Mouse (Mus musculus) ES-E14 (cell line): ENCODE measurements around the gene Rpl19. TPM values are rescaled to one million over a fixed set of nuclear protein-coding genes. Genes with fewer than 3 reads are reported as not detected.
A peak's percentile ranks its signal among the peaks of the same experiment; 100 is the strongest.

Source experiments
- DNase-seq: peaks from one replicate; pipeline ENCODE4 v3.0.0-alpha.2; 2013; ENCODE audit warnings: low read depth, low spot score
- H3K27ac ChIP-seq: 2 replicates; pipeline ENCODE4 v1.5.1; 2012; ENCODE audit warnings: low read depth, mild to moderate bottlenecking, low read length, moderate library complexity, mixed read lengths; ENCODE audit not compliant: poor library complexity, insufficient read depth, severe bottlenecking
- H3K36me3 ChIP-seq: 2 replicates; pipeline ENCODE4 v1.6.1; 2012; ENCODE audit warnings: mild to moderate bottlenecking, low read length, moderate library complexity, mixed read lengths; ENCODE audit not compliant: control insufficient read depth, poor library complexity, insufficient read depth, severe bottlenecking
- H3K4me1 ChIP-seq, 2 experiments: fragments of 150-350 bp in 1 of 2; sonication (generic) in 1 of 2; 2 replicates each; pipeline ENCODE4 v1.6.1; 2012; ENCODE audit warnings: low read length in 2 of 2, mild to moderate bottlenecking in 1 of 2, mixed read lengths in 1 of 2; ENCODE audit not compliant: control insufficient read depth in 2 of 2, insufficient read depth in 2 of 2, poor library complexity in 1 of 2
- H3K4me3 ChIP-seq, 2 experiments: fragments of 150-350 bp in 1 of 2; sonication (generic) in 1 of 2; 2 replicates each; pipeline ENCODE4 v1.5.1; 2012; ENCODE audit warnings: low read length in 2 of 2, low read depth in 1 of 2, mild to moderate bottlenecking in 1 of 2, mixed read lengths in 1 of 2; ENCODE audit not compliant: insufficient read depth in 1 of 2, poor library complexity in 1 of 2, severe bottlenecking in 1 of 2
- H3K9ac ChIP-seq: 2 replicates; pipeline ENCODE4 v1.6.1; 2012; ENCODE audit warnings: low read depth, mild to moderate bottlenecking, low read length, mixed read lengths; ENCODE audit not compliant: poor library complexity, insufficient read depth, severe bottlenecking
- H3K9me3 ChIP-seq: fragments of 150-350 bp; sonication (generic); 2 replicates; pipeline ENCODE4 v1.6.1; 2012; ENCODE audit warnings: low read depth, mild to moderate bottlenecking, low read length; ENCODE audit not compliant: control insufficient read depth, insufficient read depth
- CHD2 ChIP-seq: IDR thresholded peaks from 2 replicates; pipeline ENCODE4 v1.6.1; 2014; ENCODE audit warnings: mild to moderate bottlenecking, low read depth, low read length, inconsistent platforms
- HCFC1 ChIP-seq: IDR thresholded peaks from 2 replicates; pipeline ENCODE4 v1.6.1; 2012; ENCODE audit warnings: low read length, inconsistent platforms, borderline replicate concordance; ENCODE audit not compliant: insufficient read depth
- MAFK ChIP-seq: IDR thresholded peaks from 2 replicates; pipeline ENCODE4 v1.6.1; 2014; ENCODE audit warnings: mild to moderate bottlenecking, low read depth, low read length, inconsistent platforms; ENCODE audit not compliant: insufficient read depth
- ZC3H11A ChIP-seq: IDR thresholded peaks from 2 replicates; pipeline ENCODE4 v1.6.1; 2012; ENCODE audit warnings: low read depth, mild to moderate bottlenecking, inconsistent platforms, low read length, borderline replicate concordance
- ZNF384 ChIP-seq: IDR thresholded peaks from 2 replicates; pipeline ENCODE4 v1.6.1; 2012; ENCODE audit warnings: low read depth, low read length, inconsistent platforms
- in situ Hi-C, 2 experiments: fragments of 600-800 bp; cut with MboI; formaldehyde crosslinking; loops; one replicate each; pipeline ENCODE4 v1.15.1; 2025; ENCODE audit warnings: low sequenced_read_pairs in 2 of 2, inconsistent platforms in 1 of 2; ENCODE audit not compliant: unreplicated experiment in 2 of 2
- total RNA-seq: library from RNA; depleted of rRNA; stranded (reverse); fragments of 300-350 nt; gene quantifications from 2 replicates; pipeline ENCODE4 v1.2.3, GENCODE M21; 2012

Rpl19 gene
- total RNA-seq, 1 experiment, result 3,264 TPM

DNA sequence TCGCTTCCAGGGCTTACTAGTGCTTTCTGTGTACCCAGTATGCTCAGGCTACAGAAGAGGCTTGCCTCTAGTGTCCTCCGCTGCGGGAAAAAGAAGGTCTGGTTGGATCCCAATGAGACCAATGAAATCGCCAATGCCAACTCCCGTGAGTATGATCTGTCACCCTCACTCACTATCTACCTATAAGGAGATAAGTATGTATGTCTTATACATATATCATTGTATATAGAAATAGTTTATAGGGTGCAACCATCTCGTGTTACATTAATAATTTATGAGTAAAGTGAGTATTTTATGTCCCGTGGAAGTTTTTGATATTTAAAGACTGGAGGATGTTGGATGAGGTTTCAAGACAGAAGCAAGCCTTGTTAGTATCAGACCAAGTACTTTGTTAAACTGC, 1.3 kb downstream of the Rpl19 start:
- Histone ChIP-seq H3K9ac (peak overlapping the region; percentile 100), H3K4me3 (peak overlapping the region; percentile 70 to 94), H3K9me3 (no peaks in the 10 kb centered on the region), H3K27ac (no peak overlapping the region; the same call in 1 of the 2 replicates), H3K4me1 (peaks cover 0 to 8% of the 10 kb centered on the region in 2 experiments; a peak in 2 of 4 replicates), H3K36me3 (peaks cover 33% of the 10 kb centered on the region)
- DNase-seq, result no peak
- no peak for TF ChIP-seq ZC3H11A
- in situ Hi-C loops, result no loop called here

DNA sequence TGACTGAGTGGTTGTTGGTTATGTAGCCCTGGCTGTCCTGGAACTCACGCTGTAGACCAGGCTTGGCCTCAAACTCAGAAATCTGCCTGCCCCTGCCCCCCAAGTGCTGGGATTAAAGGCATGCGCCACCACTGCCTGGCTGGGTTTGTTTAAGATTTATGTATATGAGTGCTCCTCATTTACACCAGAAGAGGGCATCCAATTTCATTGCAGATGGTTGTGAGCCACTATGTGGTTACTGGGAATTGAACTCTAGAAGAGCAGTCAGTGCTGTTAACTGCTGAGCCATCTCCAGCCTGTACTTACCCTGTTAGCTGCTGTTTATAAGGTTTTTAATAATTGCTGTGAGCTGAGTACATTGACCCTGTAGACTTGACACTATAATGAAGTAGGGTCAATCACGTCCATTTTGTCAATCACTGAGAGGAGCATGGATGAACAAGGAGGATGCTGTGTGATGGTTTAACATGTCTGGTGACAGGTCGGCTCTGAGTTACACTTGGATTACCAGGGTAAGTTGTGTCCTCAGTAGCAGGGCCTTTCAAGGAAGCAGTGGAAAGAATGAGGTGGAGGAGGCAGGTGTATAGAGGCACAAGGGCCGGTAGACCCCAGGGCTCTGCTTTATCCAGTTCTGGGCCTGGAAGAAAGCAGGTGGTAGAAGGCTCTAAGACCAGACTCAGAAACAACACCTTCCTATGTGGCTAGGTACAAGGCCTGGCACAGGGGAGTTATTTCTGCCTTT, 4.4 kb downstream of the Rpl19 start:
- Histone ChIP-seq H3K4me1 (peaks cover 0 to 8% of the 10 kb centered on the region in 2 experiments; a peak in 2 of 4 replicates), H3K4me3 (no peak overlapping the region), H3K9ac (no peak overlapping the region), H3K9me3 (no peaks in the 10 kb centered on the region), H3K27ac (peak overlapping the region; percentile 14; the same call in 1 of the 2 replicates), H3K36me3 (peaks cover 33% of the 10 kb centered on the region)
- no peak for DNase-seq
- in situ Hi-C loops, result no loop called here
- TF ChIP-seq MAFK, result no peak
- TF ChIP-seq CHD2, result peak; percentile 7; the same call in 1 of the 2 replicates
- no peak for TF ChIP-seq ZC3H11A
- no peak for TF ChIP-seq HCFC1
- no peak for TF ChIP-seq ZNF384

DNA sequence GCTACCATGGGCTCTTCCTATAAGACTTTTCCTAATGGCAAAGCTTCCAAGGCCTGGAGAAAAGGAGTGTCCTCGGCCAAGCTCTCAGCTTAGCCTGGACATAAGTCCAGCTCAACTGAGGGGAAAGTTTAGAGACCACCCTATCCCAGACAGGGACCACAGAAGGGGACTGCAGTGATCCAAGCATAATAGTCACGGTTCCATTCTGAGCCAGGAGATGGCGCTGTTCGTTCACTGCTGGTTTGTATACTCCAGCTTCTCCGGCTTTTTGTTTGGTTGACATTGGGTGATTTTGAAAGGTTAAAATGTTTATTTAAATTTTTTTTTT, 4.9 kb downstream of the Rpl19 start:
- in situ Hi-C loops, result no loop called here
- no peak for TF ChIP-seq HCFC1
- 0 out of 2 replicates have a peak, but pooled peaks have one; percentile 11 for TF ChIP-seq ZNF384
- 0 out of 2 replicates have a peak, but pooled peaks have one; percentile 27 for TF ChIP-seq ZC3H11A
- no peak for TF ChIP-seq MAFK
- DNase-seq, result no peak
- H3K4me3 ChIP-seq, result no peak overlapping the region
- H3K4me1 ChIP-seq, result peaks cover 3 to 10% of the 10 kb centered on the region in 2 experiments; a peak in 3 of 4 replicates
- no peaks in the 10 kb centered on the region for H3K9me3 ChIP-seq
- H3K27ac ChIP-seq, result no peak overlapping the region
- H3K9ac ChIP-seq, result no peak overlapping the region
- H3K36me3 ChIP-seq, result peaks cover 33% of the 10 kb centered on the region

DNA sequence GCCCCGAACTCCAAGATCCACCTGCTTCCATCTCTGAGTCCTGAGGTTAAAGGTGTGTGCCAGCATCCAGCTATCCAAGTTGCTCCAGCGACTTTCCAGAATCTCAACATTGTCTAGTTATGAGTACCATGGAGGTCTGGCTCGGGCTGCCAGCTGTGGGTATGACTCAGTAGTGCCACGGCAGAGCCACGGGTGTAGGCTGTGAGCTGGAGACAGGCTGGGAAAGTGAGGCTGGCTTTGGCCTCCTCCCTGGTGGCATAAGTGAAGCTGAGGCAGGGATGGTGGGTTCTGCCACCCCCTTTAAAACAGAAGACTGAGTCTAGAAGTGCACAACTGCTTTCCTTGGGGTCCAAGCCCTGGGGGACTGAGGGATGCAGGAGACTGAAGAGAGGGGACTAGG, 7.6 kb downstream of the Rpl19 start:
- TF ChIP-seq ZC3H11A (no peak), MAFK (no peak), CHD2 (no peak), ZNF384 (no peak), HCFC1 (no peak)
- Histone ChIP-seq H3K27ac (no peak overlapping the region), H3K4me1 (peaks cover 9 to 16% of the 10 kb centered on the region in 2 experiments; a peak in 3 of 4 replicates), H3K4me3 (no peak overlapping the region), H3K36me3 (peaks cover 21% of the 10 kb centered on the region), H3K9me3 (no peaks in the 10 kb centered on the region), H3K9ac (no peak overlapping the region)
- DNase-seq, result no peak
- in situ Hi-C loops, result no loop called here

DNA sequence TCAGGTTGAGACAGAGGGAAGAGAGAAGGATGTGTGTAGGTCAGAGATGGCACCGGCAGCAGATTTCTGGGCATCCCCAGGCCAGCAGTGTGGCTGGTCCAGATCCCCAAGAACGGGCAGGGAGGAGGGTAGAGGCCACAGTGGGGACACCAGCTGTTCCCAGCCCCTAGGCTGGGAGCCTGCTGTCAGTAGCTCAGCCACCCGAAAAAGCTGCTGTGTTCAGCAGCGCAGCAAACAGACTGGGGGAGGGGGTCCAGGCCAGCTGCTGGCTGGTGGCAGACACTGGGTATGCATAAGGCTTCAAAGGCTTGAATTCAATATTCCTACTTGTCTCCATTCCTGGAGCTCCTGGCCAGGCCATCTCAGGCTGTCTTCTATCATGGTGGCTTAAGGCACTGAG, 8.3 kb downstream of the Rpl19 start:
- H3K4me3 ChIP-seq, result no peak overlapping the region
- in situ Hi-C loops, result no loop called here
- H3K27ac ChIP-seq, result no peak overlapping the region
- H3K9ac ChIP-seq, result no peak overlapping the region
- H3K9me3 ChIP-seq, result no peaks in the 10 kb centered on the region
- TF ChIP-seq ZC3H11A, result no peak
- TF ChIP-seq HCFC1, result no peak
- no peak for TF ChIP-seq MAFK
- no peak for TF ChIP-seq CHD2
- TF ChIP-seq ZNF384, result no peak
- peaks cover 14% of the 10 kb centered on the region for H3K36me3 ChIP-seq
- H3K4me1 ChIP-seq, result peaks cover 9 to 16% of the 10 kb centered on the region in 2 experiments; a peak in 3 of 4 replicates
- DNase-seq, result no peak
